Mouse (Mus musculus) neutrophil, adult 5-6 weeks (primary cell): ENCODE measurements around the gene Tmem150b. TPM values are rescaled to one million over a fixed set of nuclear protein-coding genes. Genes with fewer than 3 reads are reported as not detected.

Experiments used
- ATAC-seq: fragments of 151-379, 151-347 bp; 2 replicates; pipeline ENCODE4 v1.8.0; 2017; ENCODE audit warnings: mild to moderate bottlenecking, moderate TSS enrichment; ENCODE audit not compliant: insufficient number of reproducible peaks, poor library complexity, low FRiP score, severe bottlenecking; ENCODE audit errors: extremely low read depth
- total RNA-seq: library from RNA; stranded (forward); fragments of 200-1000 nt; gene quantifications from 2 replicates; pipeline ENCODE4 v1.2.3, GENCODE M21; 2017

Gene Tmem150b
- total RNA-seq = 0.35 and 0.37 TPM in 2 replicates

GRCm38 (mm10) chr7:4725169-4725568 is at the start of gene Tmem150b:
Tmem150b (minus strand) TSS chr7:4725249.
- ATAC-seq = no peak

- no peak for ATAC-seq
These were observed 46.2 kb upstream of the Tmem150b start, which contains the start of gene Fam71e2 for GRCm38 (mm10) chr7:4771202-4771601. Fam71e2 (minus strand) TSS chr7:4771302.

GRCm38 (mm10) chr7:4764946-4765710 is 40.1 kb upstream of the Tmem150b start:
- ATAC-seq = no peak

- no peak for ATAC-seq
These were observed 34.6 kb upstream of the Tmem150b start for GRCm38 (mm10) chr7:4759670-4760069.

GRCm38 (mm10) chr7:4752821-4753570 is 27.9 kb upstream of the Tmem150b start, which contains the start of gene Cox6b2:
Cox6b2 (minus strand) TSS chr7:4753094.
- peak; percentile 47; the same call in 1 of the 2 replicates for ATAC-seq

GRCm38 (mm10) chr7:4751971-4752820 is 27.1 kb upstream of the Tmem150b start:
- no peak for ATAC-seq

- ATAC-seq = no peak
These were observed 24.1 kb upstream of the Tmem150b start for GRCm38 (mm10) chr7:4749169-4749568.

- no peak for ATAC-seq
These were observed 23.3 kb upstream of the Tmem150b start for GRCm38 (mm10) chr7:4748321-4748720.

GRCm38 (mm10) chr7:4747156-4747899 is 22.3 kb upstream of the Tmem150b start:
- ATAC-seq = no peak

- ATAC-seq = no peak
These were observed 21.4 kb upstream of the Tmem150b start for GRCm38 (mm10) chr7:4746326-4746980.

GRCm38 (mm10) chr7:4744886-4745285 is 19.8 kb upstream of the Tmem150b start:
- no peak for ATAC-seq

GRCm38 (mm10) chr7:4743354-4743753 is 18.3 kb upstream of the Tmem150b start:
- ATAC-seq = no peak

- no peak for ATAC-seq
These were observed 17.4 kb upstream of the Tmem150b start for GRCm38 (mm10) chr7:4742482-4742819.

GRCm38 (mm10) chr7:4741672-4742481 is 16.8 kb upstream of the Tmem150b start:
- no peak for ATAC-seq

- ATAC-seq = no peak
These were observed 16.1 kb upstream of the Tmem150b start for GRCm38 (mm10) chr7:4741151-4741550.

- no peak for ATAC-seq
These were observed 15.3 kb upstream of the Tmem150b start for GRCm38 (mm10) chr7:4740309-4740727.

GRCm38 (mm10) chr7:4739544-4740275 is 14.7 kb upstream of the Tmem150b start, which contains the start of gene Kmt5c:
Kmt5c (plus strand) TSS chr7:4740115.
- ATAC-seq = peak; percentile 91
